Mouse (Mus musculus): ENCODE measurements around the gene Barhl2. TPM values are rescaled to one million over a fixed set of nuclear protein-coding genes. Genes with fewer than 3 reads are reported as not detected.
A peak's percentile ranks its signal among the peaks of the same experiment; 100 is the strongest.

Gene Barhl2
- polyA plus RNA-seq (2015; fragmentation: Nextera tagmentation; extraction: Ambion mirVana), result not detected in 2 replicates

- Histone ChIP-seq H3K9me3 (replicated peaks; ENCODE audit: control insufficient read depth, low read length) (no peaks in the 10 kb centered on the region), H3K27me3 (ENCODE audit: control insufficient read depth, insufficient read depth, low read length) (peaks cover 89% of the 10 kb centered on the region), H3K4me2 (ENCODE audit: low read depth, low read length) (peak within 1 kb of the TSS; percentile 88), H3K9ac (ENCODE audit: low read length) (peak within 1 kb of the TSS; percentile 29), H3K4me1 (ENCODE audit: control insufficient read depth, insufficient read depth, low read length) (peaks cover 14% of the 10 kb centered on the region), H3K4me3 (ENCODE audit: low read length) (peak within 1 kb of the TSS; percentile 60), H3K36me3 (ENCODE audit: control insufficient read depth, insufficient read depth) (no peaks in the 10 kb centered on the region), H3K27ac (ENCODE audit: low read length) (no peak within 1 kb of the TSS)
- under 1% methylated on average over 45 of the region's 57 CpGs for WGBS
- no peak for ATAC-seq (replicated peaks; ENCODE audit: extremely low read depth, insufficient read depth, low FRiP score)
These were observed at the start of gene Barhl2 for GRCm38 (mm10) chr5:106457986-106458476. Barhl2 (minus strand) TSS chr5:106458166.

DNA sequence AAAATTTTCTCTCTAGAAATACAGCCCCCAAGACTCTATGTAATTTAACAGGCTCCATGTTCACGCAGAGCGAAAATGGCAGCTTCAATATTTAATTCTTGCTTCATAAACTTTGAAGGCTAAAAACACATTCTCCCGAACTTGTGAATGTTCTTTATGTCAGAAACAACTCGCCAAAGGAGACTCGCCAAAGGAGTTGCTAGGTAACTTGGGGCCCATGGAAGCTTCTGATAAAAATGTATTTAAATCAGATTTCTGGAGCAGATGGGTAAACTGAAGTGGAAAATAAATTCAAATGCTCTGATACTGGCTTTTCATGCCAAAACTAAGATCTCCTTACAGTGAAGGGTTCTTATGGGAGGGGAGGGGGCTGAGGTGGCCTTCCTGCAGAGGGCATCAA, 48.1 kb upstream of the Barhl2 start:
- Histone ChIP-seq H3K36me3 (ENCODE audit: control insufficient read depth, insufficient read depth) (no peaks in the 10 kb centered on the region), H3K27ac (ENCODE audit: low read length) (no peak overlapping the region), H3K27me3 (ENCODE audit: control insufficient read depth, insufficient read depth, low read length) (no peaks in the 10 kb centered on the region; the same call in 1 of the 2 replicates), H3K4me1 (ENCODE audit: control insufficient read depth, insufficient read depth, low read length) (no peaks in the 10 kb centered on the region), H3K4me2 (ENCODE audit: low read depth, low read length) (no peak overlapping the region), H3K4me3 (ENCODE audit: low read length) (no peak overlapping the region), H3K9ac (ENCODE audit: low read length) (no peak overlapping the region), H3K9me3 (replicated peaks; ENCODE audit: control insufficient read depth, low read length) (no peaks in the 10 kb centered on the region)
- ATAC-seq (replicated peaks; ENCODE audit: extremely low read depth, insufficient read depth, low FRiP score), result no peak
- 78% methylated on average over 5 of the region's 5 CpGs for WGBS

- no peaks in the 10 kb centered on the region for H3K4me1 ChIP-seq (ENCODE audit: control insufficient read depth, insufficient read depth, low read length)
- H3K27ac ChIP-seq (ENCODE audit: low read length), result no peak overlapping the region
- no peaks in the 10 kb centered on the region for H3K9me3 ChIP-seq (replicated peaks; ENCODE audit: control insufficient read depth, low read length)
- H3K4me3 ChIP-seq (ENCODE audit: low read length), result no peak overlapping the region
- no peak for ATAC-seq (replicated peaks; ENCODE audit: extremely low read depth, insufficient read depth, low FRiP score)
- no peaks in the 10 kb centered on the region for H3K36me3 ChIP-seq (ENCODE audit: control insufficient read depth, insufficient read depth)
- H3K4me2 ChIP-seq (ENCODE audit: low read depth, low read length), result no peak overlapping the region
- WGBS, result 61% methylated on average over 12 of the region's 12 CpGs
- H3K9ac ChIP-seq (ENCODE audit: low read length), result no peak overlapping the region
- no peaks in the 10 kb centered on the region for H3K27me3 ChIP-seq (ENCODE audit: control insufficient read depth, insufficient read depth, low read length)
These were observed 44.9 kb upstream of the Barhl2 start for GRCm38 (mm10) chr5:106502684-106503545.

GRCm38 (mm10) chr5:106502271-106502670, 44.3 kb upstream of the Barhl2 start:
- 62% methylated on average over 7 of the region's 7 CpGs for WGBS

DNA sequence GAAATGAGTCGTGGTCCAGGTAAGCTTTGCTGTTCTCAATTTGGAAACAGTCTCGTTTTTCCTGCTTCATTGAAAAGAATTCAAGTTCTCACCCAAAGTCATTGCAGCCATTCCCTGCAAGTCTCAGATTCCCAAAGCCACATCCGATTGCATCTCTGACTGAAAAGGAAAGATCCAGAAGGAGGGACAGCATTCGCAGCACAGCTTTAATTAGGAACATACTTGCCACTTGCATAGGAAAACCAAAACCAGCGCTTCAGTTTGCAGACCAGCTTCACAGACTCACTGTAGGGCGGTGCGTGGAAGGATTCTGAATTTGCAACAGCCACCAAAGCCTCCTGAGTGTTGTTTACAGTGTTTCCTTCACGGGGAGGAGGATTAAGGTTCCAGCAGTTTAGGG, 33.8 kb upstream of the Barhl2 start:
- ATAC-seq (replicated peaks; ENCODE audit: extremely low read depth, insufficient read depth, low FRiP score), result no peak
- H3K4me3 ChIP-seq (ENCODE audit: low read length), result no peak overlapping the region
- 57% methylated on average over 8 of the region's 8 CpGs for WGBS

More at GRCm38 (mm10) chr5:106502271-106502670, 44.3 kb upstream of the Barhl2 start:
- Histone ChIP-seq H3K4me1 (ENCODE audit: control insufficient read depth, insufficient read depth, low read length) (no peaks in the 10 kb centered on the region), H3K4me3 (ENCODE audit: low read length) (no peak overlapping the region), H3K27me3 (ENCODE audit: control insufficient read depth, insufficient read depth, low read length) (no peaks in the 10 kb centered on the region), H3K36me3 (ENCODE audit: control insufficient read depth, insufficient read depth) (no peaks in the 10 kb centered on the region), H3K9me3 (replicated peaks; ENCODE audit: control insufficient read depth, low read length) (no peaks in the 10 kb centered on the region), H3K4me2 (ENCODE audit: low read depth, low read length) (no peak overlapping the region), H3K9ac (ENCODE audit: low read length) (no peak overlapping the region), H3K27ac (ENCODE audit: low read length) (no peak overlapping the region)
- ATAC-seq (replicated peaks; ENCODE audit: extremely low read depth, insufficient read depth, low FRiP score), result no peak

DNA sequence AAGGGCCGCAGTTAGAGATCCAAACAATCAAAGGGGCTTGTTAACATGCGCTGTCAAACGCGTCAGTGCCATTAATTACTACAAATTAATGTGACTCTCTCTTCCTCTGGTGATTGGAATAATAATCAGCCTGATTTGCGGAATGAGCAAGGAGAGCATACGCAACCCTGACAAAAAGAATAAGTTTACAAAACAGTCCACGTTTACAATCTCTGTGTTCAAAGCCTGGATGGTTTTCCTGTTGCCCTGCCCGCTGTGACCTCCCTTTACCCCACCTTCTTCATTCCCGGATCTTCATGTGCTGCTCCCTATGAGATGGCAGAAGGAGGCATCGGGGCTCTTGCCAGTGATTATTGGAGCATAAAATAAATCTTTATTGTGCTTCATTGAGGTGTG, 14.1 kb upstream of the Barhl2 start:
- Histone ChIP-seq H3K27me3 (ENCODE audit: control insufficient read depth, insufficient read depth, low read length) (peaks cover 79% of the 10 kb centered on the region), H3K4me3 (ENCODE audit: low read length) (no peak overlapping the region), H3K4me1 (ENCODE audit: control insufficient read depth, insufficient read depth, low read length) (peaks cover 7% of the 10 kb centered on the region; the same call in 1 of the 2 replicates), H3K9ac (ENCODE audit: low read length) (no peak overlapping the region), H3K27ac (ENCODE audit: low read length) (no peak overlapping the region), H3K4me2 (ENCODE audit: low read depth, low read length) (no peak overlapping the region), H3K9me3 (replicated peaks; ENCODE audit: control insufficient read depth, low read length) (no peaks in the 10 kb centered on the region), H3K36me3 (ENCODE audit: control insufficient read depth, insufficient read depth) (no peaks in the 10 kb centered on the region)
- no peak for ATAC-seq (replicated peaks; ENCODE audit: extremely low read depth, insufficient read depth, low FRiP score)
- 15% methylated on average over 10 of the region's 10 CpGs for WGBS

More for the DNA sequence above, 33.8 kb upstream of the Barhl2 start:
- no peaks in the 10 kb centered on the region for H3K9me3 ChIP-seq (replicated peaks; ENCODE audit: control insufficient read depth, low read length)
- no peaks in the 10 kb centered on the region for H3K4me1 ChIP-seq (ENCODE audit: control insufficient read depth, insufficient read depth, low read length)
- H3K27ac ChIP-seq (ENCODE audit: low read length), result no peak overlapping the region
- no peaks in the 10 kb centered on the region for H3K27me3 ChIP-seq (ENCODE audit: control insufficient read depth, insufficient read depth, low read length)
- no peaks in the 10 kb centered on the region for H3K36me3 ChIP-seq (ENCODE audit: control insufficient read depth, insufficient read depth)
- H3K4me2 ChIP-seq (ENCODE audit: low read depth, low read length), result no peak overlapping the region
- H3K9ac ChIP-seq (ENCODE audit: low read length), result no peak overlapping the region

GRCm38 (mm10) chr5:106471235-106472104, 13.5 kb upstream of the Barhl2 start:
- Histone ChIP-seq H3K9me3 (replicated peaks; ENCODE audit: control insufficient read depth, low read length) (no peaks in the 10 kb centered on the region), H3K36me3 (ENCODE audit: control insufficient read depth, insufficient read depth) (no peaks in the 10 kb centered on the region), H3K4me1 (ENCODE audit: control insufficient read depth, insufficient read depth, low read length) (peaks cover 7% of the 10 kb centered on the region; the same call in 1 of the 2 replicates), H3K4me2 (ENCODE audit: low read depth, low read length) (no peak overlapping the region), H3K27me3 (ENCODE audit: control insufficient read depth, insufficient read depth, low read length) (peaks cover 83% of the 10 kb centered on the region), H3K27ac (ENCODE audit: low read length) (no peak overlapping the region), H3K9ac (ENCODE audit: low read length) (no peak overlapping the region), H3K4me3 (ENCODE audit: low read length) (no peak overlapping the region)
- 25% methylated on average over 13 of the region's 13 CpGs for WGBS
- no peak for ATAC-seq (replicated peaks; ENCODE audit: extremely low read depth, insufficient read depth, low FRiP score)

DNA sequence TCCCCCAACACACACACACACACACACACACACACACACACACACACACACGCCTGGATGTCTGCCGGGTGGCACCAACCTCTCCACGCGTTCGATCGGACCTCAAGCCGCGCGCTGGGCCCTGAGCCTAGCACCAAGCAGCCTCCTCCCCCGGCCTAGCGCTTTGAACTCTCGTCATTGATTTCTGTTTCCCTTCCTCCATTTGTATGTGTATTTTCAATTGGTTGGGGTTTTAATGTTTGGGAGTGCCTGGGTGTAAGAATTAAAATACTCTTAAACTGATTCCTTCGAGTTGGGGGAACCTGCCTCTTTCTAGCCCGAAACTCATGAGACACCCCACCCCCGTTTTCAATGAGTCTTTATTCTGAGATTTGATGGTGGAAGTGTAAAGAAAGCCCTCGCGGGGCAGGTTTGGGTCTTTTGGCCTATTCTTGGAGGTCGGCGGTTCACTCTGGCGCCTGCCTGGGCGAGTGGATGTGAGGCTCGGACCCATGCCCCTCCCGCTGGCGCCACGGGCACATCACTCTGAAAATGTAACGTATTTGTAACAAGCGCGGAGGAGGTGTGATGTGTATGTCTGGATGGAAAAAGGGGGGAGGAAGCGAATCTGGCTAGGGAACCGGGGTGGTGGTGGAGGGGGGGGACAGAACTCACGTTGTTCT, 7.3 kb upstream of the Barhl2 start:
- Histone ChIP-seq H3K4me3 (ENCODE audit: low read length) (no peak overlapping the region), H3K36me3 (ENCODE audit: control insufficient read depth, insufficient read depth) (no peaks in the 10 kb centered on the region), H3K27ac (ENCODE audit: low read length) (no peak overlapping the region), H3K9me3 (replicated peaks; ENCODE audit: control insufficient read depth, low read length) (no peaks in the 10 kb centered on the region), H3K4me2 (ENCODE audit: low read depth, low read length) (no peak overlapping the region), H3K9ac (ENCODE audit: low read length) (no peak overlapping the region), H3K27me3 (ENCODE audit: control insufficient read depth, insufficient read depth, low read length) (peaks cover 99% of the 10 kb centered on the region), H3K4me1 (ENCODE audit: control insufficient read depth, insufficient read depth, low read length) (peaks cover 2% of the 10 kb centered on the region; the same call in 1 of the 2 replicates)
- no peak for ATAC-seq (replicated peaks; ENCODE audit: extremely low read depth, insufficient read depth, low FRiP score)
- WGBS, result 2% methylated on average over 31 of the region's 31 CpGs
